Mouse (Mus musculus) gonadal fat pad, adult 2 months (tissue): Measurements from ENCODE around the gene Pabpc6. TPM values are rescaled to one million over a fixed set of nuclear protein-coding genes. Genes with fewer than 3 reads are reported as not detected.

Source experiments
- DNase-seq: peaks from one replicate; pipeline ENCODE4 v3.0.0-alpha.2; 2012; ENCODE audit warnings: low read depth
- polyA plus RNA-seq: library from polyadenylated mRNA; depleted of rRNA; stranded (reverse); fragments of >200 nt; gene quantifications from 2 replicates; pipeline ENCODE4 v1.2.3, GENCODE M21; 2012; rRNA removed

Gene Pabpc6
- 0.26 and 0.63 TPM in 2 replicates for polyA plus RNA-seq

DNA sequence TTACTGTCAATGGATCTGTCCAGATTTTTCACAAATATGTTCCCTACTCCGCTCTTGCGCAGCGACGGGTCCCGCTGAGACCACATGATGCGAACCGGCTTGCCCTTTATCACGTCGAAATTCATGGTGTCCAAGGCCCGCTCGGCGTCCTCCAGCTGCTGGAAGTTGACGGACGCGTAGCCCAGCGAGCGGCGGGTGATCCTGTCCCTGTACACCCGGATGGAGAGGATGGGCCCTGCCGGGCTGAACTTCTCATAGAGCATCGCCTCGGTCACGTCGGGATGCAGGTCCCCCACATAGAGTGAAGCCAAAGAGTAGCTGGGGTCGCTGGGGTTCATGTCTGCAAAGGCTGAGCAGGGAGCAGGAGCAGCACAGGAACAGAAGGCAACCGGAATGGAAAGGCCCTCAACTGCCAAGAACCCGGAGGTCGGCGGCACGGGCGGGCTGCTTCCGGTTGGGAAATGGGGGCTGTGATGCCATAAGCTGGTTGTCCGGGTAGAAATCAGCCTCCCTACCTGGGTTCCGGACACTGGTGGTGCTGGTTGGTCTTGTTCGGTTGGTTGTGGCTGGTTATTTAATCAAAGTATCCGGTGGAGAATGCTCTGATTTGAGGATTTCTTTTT, at the start of gene Pabpc6:
Gene Pabpc6, minus strand, starts transcription at position 435 of the 623 bp plus-strand sequence.
- no peak for DNase-seq

DNA sequence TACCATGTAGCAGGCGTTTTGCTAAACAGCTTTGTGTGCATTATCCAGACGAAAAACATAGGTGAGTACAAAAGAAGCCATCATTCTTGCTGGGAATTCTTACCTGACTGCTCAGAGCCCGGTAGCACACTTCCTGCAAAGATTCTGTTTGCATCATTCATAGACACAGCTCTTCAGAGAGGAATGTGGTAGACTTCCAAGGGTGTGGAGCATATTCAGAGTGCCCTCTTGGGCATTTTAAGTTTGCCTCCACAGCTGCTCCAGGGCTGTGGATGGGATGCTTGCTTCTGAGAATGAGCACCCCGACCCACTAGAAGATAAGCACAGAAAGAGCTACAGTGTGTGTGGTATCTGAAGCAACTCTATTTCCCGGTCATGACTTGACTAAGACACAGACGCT, 41.4 kb upstream of the Pabpc6 start:
- no peak for DNase-seq

DNA sequence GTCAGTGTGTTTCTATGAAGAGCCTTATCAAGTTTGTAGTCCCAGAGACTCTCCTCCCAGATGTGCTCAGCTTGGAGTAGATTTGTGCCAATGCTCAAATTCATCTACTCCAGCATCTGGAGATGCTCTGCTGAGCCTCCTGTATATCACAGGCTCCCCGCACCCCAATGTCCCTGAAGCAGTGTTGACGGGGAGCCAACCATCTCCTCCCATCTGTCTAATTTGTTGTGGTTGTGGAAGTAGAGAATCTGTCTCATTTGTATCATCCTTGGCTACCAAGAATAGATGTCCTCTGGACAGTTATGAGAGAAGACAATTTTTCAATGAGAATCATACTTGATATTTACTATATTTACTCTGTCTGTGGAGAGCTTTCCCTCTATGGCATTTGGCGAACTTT, 39.4 kb upstream of the Pabpc6 start:
- DNase-seq, result no peak

DNA sequence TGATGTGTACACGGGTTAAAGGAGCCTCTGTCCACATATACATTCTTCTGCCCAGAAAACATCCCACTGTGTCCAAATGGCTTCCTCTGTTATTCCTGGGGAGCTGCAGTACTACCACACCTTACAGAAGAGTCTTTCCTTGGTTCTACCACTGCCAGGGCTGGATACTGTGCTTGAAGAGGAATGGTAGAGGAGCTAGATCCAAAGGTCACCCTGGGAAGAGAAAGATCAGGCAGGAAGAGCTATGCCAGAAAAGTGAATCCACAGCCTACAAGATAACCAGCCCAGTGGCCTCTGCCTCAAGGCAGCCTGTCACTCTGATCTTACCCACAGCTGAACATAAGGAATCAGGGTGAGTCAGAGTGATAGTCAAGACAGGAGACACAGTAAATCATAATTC, 37.8 kb upstream of the Pabpc6 start:
- DNase-seq, result no peak

DNA sequence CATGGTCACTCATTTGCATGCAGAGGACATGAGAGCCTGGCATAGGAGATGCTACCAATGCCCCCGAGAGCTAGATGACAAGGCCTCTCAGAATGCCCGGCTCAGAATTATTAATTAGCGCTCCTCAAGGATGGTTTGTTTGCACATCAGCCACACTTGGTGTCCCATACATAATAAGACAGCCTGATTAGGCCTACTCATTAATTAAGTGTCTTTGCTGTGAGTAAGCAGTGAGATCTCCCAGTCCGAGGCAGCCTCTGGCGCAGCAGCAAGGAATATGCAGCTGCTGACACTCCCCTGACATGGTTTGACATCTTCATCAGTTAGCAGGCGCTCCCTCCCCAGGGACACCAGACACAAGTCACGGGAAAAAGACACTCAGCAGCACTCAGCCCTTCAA, 28.2 kb upstream of the Pabpc6 start:
- no peak for DNase-seq

DNA sequence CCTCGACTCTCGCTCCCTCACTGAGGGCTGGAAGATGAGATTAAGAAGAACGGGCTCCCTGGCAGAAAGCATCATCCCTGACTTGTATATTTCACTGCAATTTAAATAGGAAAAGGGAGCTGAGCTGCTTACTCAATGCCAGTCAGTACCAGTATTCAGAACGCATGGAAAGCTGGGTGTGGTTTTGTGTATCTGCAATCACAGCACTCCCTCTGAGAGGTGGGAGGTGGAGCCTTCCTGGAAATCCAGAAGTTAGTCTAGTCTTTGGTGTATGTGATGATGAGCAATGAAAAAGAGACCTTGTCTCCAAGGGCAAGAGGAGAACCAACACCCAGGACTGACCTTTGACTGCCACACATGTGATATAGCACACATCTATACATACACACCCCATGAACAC, 21.7 kb upstream of the Pabpc6 start:
- DNase-seq, result no peak

DNA sequence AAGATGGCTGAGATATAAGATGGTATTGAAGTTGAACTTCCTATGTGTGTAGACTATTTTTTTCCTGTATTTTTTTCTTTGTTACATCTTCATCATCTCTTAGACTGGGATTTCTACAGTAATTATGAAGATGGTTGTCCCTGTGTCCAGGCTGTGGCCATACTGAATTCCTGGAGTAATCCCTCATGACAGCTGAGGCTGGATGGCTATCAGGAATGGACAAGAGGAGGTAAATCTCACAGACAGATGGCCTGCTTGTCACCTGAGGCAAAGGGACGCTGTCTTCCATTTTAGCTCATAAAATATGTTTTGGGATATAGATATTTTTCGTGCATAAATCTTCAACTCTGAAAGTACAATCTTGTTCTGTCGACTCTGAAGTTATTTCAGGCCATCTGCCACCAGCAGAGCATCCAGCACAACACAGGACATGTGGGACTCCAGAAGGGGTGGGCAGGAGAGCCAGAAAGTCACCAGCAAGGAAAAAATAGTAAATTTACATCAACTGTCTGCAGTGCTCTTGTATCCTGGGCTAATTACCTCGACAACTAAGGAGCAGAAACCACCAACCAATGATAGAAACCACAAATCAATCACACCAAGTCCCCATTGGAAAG, 14.1 kb upstream of the Pabpc6 start:
- DNase-seq, result no peak

DNA sequence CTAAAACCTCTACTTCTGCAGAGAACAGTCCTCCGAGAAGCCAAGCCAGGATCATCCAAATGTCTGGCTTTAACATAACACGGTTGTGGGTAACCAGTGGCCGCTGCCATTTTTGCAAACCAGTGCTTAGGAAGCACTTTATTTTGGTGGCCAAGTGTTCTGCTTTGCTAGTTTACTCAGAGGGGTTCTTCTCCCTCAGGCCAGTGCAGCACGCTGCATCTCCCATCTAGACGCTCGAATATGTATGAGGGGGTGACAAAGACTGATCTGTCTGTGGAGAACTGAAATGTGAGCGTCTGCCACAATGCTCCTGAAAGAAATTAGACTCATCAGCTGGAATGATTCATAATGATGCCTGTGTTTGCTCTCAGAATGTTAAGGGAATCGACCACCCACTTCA, 11.2 kb upstream of the Pabpc6 start:
- no peak for DNase-seq

DNA sequence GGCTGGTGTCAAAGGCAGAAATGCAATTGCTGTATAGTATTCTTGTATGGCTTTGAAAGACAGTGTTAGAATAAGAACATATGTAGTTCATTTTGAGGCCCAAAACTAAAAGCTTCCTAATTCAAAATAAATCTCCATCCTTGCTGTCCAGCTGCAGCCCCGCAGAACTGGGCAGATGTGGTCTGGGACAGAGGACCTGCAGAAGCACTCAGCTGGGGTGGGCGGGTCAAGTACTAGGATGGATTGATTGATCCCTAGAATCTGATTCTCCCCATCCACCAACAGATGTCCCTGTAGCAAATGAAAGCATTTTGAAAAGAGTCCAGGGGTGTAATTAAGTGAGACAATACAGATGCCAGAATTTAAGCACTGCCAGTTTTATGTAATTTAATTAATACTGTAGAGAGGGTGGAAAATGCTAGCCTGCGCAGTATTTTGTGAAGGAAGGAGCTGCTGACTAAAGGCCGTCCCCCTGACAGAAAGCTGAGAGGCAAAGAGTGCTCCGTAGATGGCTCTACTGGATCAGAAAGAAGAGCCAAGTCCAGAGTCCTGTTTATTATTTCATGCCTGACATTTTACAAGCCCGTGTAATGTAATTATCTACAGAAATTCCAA, 5.8 kb upstream of the Pabpc6 start:
- DNase-seq, result no peak

DNA sequence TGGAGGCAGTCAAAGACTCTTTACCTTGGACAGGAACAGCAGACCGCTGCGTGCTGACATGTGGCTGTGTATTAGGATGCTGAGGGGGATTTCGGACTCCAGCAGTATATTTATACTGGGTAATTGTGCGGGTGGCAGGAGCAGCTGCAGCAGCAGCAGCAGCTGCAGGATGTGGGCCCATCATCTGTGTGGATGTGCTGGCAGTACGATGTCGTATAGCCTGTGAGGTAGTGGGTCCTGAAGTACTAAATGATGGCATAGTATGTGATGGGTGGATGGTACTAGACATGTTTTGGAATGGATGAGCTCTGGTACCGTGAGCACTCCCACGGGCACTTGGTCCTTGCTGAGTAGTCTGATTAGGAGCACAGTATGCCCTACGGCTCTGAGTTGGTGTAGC, 1.6 kb downstream of the Pabpc6 start:
- no peak for DNase-seq

DNA sequence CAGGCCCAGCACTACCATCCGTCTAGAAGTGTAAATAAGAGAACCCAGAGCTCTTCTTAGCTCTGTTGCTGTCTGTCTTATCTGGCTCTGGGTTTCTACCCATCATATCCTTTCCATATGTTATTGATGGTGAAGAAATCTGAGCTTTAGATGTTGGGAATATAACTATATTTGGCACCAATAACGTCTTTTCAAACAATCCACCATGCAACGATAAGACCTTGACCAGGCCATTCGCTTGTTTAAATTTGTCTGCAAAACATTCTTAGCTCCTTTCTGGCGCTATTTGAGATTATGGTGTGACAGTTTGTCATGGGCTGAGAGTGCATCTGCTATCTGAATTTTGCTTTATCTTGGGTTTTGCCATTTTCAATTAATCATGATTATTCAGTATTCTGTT, 10.9 kb downstream of the Pabpc6 start:
- no peak for DNase-seq

DNA sequence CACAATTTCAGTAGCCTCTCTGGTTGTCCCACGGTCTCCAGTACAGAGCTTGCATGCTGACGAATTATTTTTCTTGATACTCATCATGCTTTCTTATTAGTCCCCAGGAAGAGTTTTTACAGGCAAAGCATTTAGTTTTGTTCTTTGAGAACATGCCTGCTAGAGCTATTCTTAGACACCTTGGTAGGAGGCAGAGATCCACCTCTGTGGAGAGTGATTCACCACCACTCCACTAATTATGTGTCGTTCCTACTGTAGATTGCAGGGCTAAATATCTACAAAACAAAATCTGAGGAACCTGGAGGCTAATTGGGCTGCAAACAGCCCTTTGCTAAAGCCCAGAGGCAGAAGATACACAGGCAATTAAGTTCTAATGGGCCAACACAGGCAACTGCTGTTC, 15.4 kb downstream of the Pabpc6 start:
- no peak for DNase-seq

DNA sequence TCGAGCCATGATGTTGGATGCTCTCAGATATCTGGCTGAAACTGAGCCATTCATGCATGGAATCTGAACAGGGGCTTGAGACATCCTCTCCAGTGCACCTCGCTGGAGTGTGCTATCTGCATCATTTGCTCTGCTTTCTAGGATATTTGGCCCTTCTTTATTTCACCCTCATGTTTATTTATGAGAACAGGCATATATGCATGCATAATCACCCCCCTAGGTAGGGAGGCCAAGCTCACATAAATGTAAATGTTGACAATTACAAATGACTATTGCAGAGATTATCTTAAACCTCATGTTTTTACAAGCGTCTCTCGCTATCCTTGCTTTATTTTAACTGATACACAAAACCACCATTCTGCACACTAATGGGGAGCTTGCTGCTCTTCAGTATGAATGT, 21.9 kb downstream of the Pabpc6 start:
- DNase-seq, result no peak

DNA sequence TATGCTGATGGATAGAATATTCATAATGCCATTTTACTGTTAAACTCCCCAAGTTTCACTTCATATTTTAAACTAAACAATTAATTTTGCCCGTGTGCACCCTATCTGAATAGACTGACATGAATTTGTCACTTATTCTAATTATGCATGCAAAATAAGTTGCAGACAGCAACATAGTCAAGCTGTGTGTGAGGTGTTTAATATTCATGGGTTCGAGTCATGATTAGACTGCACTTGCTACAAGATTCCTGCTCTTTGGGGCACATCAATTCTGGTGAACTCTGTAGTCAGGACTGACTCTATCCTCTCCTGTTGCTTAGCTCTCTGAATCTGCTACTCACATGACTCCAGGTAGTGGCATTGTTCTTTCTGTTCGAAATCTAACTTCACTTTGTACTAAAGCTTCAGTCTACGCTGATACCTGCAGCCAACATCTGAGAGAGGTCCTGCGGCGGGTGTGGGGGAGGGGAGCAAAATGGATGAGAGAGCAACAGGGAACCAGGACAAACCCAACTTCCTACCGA, 25.8 kb downstream of the Pabpc6 start:
- no peak for DNase-seq

DNA sequence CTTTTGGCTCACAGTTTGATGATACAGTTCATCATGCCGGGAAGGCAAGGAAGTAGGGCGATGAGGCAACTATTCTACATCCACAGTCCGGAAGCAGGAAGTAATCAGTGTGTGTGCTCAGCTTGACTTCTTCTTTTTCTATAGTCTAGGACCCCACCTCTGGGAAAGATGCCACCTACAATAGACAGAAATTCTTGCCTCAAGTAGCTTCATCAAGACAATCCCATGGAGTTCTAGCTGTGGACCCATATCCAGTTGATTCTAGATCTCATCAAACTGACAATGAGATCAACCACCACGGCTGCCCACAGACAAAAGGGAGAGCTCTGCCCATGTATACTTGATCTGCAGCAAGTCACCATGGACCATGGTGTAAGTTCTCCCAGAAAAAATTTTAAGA, 32.5 kb downstream of the Pabpc6 start:
- DNase-seq, result no peak

DNA sequence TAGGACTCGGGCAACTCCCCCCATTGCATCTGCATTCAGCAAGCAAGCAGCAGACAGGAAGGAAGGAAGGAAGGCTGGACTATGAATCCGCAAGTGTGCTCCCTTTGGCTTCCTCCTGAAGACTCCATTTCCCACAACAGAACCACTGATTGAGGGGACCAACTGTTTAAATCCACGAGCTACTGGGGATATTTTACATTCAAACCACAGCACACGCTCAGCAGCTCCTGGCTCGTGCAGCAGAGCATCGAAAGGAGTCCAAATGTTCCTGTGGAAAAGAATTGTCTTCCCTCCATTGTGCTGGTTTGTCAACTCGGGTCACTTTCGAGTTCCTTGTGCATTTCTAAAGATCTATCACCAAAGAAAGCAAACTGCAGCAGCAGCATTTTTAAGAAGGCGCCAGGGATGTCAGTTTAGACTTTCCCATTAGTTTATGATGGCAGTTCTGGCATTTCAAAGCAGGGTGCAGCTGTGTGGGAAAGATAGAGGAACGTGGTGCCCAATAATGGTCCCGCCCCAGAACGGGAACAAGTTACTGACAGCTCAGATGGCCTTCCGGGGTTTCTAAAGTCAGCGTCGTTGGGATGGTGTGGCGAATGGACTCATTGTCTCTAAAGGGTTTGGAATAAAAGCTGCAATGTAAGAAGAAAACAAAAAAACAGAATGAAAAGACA, 36.8 kb downstream of the Pabpc6 start:
- no peak for DNase-seq

DNA sequence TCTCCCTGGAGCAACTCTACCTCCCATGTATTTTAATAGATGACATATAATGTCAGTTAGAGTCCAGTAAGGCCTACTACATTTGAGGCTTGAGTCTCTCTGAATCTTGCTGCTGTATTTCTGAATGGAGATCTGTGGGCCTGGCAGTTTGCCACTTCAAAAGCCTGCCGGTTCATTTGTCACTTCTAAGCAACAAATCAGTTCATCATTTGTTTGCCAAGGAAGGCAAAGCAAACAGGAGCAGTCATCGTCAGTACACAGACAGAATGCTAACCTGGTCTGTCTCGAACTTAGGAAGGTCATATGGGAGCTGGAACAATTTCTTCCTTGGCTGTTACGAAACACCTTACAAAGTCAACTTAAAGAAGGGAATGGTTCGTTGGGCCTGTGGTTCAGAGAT, 37.4 kb downstream of the Pabpc6 start:
- DNase-seq, result no peak

DNA sequence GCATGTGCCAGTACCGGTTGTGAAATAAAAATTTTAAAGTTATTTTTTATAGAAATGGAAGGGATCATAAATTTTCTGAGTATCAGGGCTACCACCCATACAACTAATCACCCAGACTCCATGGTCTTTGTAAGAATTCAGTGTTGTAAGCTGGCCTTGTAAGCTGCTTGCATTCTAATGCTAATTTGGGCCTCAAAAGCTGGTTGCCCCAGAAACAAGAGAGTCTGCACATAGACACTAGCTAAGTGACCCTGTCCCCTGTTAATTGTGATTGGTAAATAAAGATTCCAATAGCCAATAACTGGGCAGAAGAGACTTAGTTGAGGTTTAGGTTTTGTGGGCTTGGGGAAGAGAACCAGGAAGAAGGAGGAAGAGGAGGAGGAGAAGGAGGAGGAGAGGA, 38.4 kb downstream of the Pabpc6 start:
- DNase-seq, result no peak

DNA sequence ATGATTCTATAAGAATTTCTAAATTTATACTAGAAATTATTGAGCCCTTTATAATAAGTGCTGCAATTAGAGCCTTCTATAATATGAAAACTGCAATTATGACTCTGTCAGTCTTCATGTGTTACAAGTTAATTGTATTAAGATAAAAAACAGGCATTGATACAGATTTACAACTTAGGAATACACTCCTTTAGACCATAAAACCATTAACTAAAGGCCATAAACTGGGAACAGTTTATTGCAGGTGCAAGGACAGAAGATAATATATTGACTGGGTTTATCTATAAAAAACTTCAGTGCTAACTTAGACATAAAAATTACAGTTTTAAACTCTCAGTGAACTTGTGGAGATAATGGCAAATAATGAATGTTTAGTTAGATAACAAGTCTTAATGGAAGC, 42.5 kb downstream of the Pabpc6 start:
- DNase-seq, result no peak
